Mouse (Mus musculus): ENCODE data around the gene Fam117a.

Gene Fam117a

DNA sequence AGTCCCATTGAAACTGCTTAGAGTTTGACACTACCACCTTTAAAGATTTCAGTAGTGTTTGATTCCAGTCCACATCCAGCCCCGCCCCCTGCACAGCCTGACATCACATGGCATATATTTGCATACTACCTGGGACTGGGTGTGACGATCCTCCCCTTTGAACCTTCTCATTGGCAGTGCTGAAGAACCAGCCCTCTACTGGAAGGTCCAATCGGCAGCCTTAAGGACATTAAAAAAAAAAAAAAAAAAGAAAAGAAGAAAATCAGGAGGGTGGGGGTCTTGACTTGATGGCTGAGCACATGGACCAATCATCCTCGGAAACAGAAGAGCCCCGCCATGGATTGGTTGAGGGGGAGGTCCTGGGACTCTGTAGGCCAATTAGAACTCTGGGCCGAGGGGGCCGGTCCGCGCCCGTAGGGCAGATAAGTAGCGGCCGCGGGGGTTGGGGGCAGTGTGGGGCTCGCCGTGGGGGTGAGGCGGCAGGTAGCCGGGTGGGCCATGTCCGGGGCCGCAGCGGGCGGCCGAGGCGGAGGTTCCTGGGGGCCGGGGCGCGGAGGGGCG lies at the start of gene Fam117a:
Gene Fam117a (plus strand): TSS at position 451 of the 561 bp plus-strand sequence.
- peak; percentile 96 for DNase-seq (ENCODE audit: low read depth)

DNA sequence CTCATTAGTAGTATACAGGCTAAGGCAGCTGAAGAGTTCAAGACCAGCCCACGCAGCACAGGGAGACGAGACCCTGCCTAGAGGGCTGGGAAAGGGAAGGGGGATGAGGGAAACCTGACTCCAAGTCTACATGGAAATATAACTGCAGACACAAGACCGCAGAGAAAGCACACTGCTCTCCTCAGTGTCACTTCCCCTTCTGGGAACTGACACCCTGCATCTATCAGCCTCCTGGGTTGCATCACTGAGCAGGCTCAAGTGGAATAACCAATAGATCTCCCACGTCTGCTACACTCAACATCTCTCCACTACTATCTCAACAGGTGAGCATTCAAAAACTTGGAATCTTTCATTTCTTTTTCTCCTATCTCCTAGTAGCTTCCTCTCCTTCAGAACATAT lies 44.8 kb upstream of the Fam117a start:
- no peak for DNase-seq (ENCODE audit: low read depth)

DNA sequence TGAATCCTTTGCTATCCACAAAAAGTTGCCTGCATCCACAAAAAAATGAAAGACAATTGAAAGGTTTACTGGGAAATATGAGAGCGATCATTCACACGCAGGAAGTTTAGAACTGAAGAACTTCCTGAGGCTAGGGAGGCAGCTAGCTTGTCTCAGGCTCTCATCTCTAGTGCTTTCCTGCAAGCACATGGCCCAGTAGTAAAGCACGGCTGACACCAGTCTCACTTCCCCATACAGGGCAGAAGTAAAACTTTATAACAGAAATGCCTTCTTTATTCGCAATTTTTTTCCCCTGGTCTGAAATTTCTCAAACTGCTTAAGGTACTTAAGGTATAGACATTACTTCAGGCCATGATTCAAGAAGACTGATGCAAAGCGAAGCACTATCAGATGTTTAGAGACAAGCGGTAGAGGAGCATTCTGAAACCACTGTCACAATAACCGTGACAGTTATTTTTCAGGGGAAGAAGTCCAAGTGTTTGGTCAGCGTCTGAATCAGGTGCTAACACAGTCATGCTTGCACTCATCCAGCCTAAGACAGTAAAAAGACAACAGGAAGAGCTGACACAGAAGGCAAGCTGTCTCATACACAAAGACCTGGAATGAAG lies 43.7 kb upstream of the Fam117a start:
- DNase-seq (ENCODE audit: low read depth): no peak

DNA sequence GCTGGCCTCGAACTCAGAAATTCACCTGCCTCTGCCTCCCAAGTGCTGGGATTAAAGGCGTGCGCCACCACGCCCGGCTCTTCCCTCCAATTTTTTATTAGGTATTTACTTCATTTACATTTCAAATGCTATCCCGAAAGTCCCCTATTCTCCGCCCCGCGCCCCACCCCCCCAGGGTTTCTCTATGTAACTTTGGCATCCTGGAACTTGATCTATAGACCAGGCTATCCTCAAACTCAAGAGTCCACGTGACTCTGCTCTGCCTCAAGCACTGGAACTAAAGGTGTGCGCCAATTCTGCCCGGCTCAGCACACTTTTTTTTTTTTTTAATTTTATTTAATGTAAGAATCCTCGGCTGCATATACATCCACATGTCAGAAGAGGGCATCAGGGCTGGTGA lies 41.1 kb upstream of the Fam117a start:
- no peak for DNase-seq (ENCODE audit: low read depth)

DNA sequence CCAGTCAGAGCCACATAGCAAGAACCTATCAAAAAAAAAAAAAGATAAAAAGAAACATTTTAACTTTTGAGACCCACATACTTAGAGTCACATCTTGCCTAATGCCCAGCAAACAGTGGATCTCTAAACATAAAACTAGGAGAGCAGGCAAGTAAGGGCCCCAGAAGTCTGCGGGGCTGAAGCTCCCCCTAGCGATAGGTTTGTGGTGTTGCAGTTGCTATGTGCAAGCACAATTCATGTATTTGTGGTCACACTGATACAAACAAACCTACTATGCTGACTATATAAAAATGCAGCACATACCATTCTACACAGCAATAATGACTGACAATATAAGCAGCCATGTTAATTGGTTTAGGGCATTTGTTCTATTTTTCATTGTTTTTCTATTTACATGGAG lies 38.7 kb upstream of the Fam117a start:
- DNase-seq (ENCODE audit: low read depth): peak; percentile 77

DNA sequence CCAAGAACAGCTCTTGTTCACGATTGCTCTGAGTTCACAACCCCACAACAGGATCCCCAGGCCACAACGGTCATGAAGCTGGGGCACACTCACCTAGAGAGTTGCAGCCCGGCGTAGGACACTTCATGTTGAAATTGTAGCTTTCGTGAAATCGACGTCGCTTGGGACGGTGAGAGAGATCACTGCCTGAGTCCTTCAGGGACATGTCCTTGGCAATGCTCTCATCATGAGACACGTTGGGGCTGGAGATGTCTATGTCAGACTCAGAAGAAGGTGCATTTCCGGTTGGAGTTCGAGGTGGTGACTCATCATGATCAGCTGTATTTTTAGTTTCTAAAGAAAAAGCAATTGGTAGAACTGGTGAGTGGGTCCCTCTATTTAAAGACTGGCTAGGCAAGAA lies 36.9 kb upstream of the Fam117a start:
- no peak for DNase-seq (ENCODE audit: low read depth)

DNA sequence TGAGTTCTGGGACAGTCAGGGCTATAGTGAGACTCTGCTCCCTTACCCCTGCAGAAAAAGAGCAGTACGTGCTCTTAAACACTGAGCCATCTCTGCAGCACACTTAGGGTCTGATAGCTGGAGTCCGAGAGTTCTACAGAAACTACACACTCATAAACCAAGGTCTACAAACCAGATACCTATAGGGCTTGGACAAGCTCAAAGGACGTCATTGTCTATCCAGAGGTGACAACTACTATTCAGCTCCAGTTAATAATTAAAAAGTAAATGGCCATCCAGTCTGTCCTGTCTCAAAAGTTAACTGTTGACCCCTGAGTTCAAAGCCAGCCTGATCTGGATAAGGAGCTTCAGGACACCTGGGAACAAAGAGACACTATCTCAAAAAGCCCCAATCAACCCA lies 35.0 kb upstream of the Fam117a start:
- DNase-seq (ENCODE audit: low read depth): no peak

DNA sequence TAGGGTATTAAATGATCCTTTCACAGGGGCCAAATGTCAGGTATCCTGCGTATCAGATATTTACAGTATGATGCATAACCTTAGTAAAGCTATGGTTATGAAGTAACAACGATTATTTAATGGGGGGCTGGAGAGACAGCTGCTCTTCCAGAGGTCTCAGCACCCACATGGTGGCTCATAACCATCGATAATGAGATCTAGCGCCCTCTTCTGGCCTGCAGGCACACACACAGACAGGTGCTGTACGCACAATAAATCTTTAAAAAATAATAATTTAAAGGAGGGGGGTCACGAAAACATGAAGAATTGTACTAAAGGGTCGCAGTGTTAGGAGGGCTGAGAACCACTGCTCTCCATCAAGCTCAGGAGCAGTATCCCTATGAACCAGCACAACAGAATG lies 31.2 kb upstream of the Fam117a start:
- peak; percentile 58 for DNase-seq (ENCODE audit: low read depth)

DNA sequence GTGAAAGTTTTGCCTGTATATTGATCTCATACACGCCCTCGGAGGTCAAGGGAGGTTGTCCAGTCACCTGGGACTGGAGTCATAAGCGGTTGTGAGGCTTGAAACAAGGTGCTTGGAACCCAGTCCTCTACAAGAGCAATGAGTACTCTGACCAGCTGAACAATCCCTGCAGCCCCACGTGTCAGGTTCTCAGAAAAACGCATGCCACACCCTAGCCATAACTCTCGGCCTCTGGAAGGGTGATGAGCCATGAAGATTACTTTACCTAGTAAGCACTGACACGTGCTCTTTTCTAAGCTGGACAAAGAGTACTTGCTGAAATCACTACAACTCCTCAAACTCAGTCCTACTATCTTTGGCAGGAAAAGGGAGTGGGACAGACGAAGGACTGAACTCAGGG lies 29.3 kb upstream of the Fam117a start:
- DNase-seq (ENCODE audit: low read depth): no peak

DNA sequence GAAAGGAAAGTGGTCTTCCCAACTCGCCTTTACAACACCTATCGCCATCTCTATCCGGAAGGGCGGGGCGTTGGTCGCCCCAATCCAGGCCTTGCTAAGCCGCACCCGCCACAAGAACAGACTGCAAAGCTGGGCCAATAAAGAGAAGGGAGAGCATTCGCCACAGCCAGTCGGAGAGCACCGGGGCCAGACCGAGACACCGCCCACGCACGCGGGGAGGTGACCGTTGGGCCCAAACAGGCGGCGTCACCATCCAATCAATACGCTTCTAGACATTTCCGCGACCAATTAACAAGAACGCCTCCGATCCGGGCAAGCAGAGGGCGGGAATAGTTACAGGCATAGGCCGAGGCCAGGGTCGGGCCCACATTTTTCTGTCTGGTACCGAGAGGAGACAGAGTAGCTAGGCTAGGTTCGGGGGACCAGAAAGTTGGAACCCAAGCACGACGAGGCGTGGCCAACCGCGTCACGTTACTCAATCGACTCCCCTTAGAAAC lies 27.3 kb upstream of the Fam117a start:
- DNase-seq (ENCODE audit: low read depth): peak; percentile 99

DNA sequence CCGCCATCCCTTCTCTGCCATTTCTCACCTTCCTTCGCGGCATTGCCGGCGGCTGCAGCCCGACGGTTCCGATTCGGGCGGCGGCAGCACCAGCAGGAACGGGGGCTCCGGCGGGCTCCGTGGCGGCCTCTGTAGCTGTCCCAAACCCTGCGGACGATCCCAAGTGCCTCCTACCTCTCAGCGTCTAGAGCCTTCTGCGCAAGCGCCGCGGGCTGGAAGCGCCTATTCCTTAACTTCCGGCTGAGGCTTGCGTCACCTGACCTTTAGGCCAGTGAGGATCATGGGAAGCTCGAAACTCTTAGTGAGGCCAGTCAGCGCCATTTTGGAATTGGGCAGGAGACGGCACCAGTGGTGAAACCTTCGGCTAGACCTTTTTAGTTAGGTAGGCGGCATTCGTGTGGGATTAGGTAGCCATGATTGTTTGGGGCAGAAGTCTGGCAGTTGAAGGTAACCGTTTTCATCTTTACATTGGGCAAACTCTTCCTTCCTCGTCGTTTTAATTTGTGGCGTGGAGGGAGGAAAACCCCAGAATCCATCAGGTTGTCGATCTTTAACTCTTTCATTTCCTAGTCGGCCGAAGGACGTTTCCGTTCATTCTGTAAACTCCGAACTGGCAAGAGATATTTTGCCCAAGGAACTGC lies 26.7 kb upstream of the Fam117a start, which contains the start of gene Kat7:
Gene Kat7 (minus strand): TSS at position 240 of the 641 bp plus-strand sequence.
- peak; percentile 99 for DNase-seq (ENCODE audit: low read depth)

DNA sequence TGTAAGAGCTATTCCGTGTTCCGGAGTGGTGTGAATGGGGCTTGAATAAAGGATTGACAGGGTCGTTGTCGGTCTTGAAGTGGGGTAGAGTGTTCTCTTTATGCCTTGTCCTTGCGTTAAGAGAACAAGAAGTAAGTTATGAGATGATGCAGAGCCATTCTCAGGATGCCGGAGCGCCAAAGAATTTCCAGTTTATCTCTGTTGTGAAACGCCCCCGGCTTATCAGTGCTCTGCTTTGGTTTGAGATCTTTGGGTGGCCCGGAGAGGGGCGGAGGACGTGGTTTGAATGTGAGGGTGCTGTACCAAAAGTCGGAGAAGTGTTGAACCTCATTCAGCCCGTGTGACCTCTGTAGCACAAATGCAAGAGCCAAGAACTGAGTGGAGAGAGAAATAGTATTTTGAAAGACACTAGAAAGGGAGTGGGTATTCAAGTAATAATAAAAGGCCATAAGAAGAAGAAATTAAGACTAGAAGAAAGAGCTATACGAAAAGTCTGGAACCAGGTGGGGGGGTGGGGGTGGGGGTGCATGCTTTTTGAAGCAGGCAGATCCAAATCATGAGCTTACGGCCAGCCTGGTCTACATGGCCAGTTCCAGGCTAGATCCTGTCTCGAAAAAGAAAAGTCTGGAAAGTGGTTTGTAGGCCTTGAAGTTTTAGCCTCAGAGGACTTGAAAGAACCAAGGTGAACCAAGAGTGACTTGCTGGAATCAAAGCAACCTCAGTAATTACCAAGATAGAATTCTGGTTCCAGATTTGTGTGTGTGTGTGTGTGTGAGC lies 26.0 kb upstream of the Fam117a start:
- no peak for DNase-seq (ENCODE audit: low read depth)

DNA sequence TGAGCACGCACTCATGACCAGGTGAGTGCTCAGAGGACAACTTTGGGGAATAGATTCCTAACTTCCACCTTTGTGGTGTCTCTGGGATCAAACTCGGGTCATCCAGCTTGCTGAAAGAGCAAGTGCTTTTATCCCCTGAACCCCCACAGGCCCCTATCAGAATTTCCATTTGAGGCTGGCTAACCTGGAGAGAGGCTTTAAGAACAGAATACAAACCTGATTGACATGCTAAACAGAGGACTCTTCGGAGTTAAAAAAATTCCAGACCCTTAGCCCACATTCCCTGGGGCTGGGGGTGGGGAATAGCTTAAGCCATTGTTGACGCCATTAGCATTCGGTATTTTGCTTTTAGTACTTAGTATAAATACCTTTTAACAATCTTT lies 25.4 kb upstream of the Fam117a start:
- DNase-seq (ENCODE audit: low read depth): no peak

DNA sequence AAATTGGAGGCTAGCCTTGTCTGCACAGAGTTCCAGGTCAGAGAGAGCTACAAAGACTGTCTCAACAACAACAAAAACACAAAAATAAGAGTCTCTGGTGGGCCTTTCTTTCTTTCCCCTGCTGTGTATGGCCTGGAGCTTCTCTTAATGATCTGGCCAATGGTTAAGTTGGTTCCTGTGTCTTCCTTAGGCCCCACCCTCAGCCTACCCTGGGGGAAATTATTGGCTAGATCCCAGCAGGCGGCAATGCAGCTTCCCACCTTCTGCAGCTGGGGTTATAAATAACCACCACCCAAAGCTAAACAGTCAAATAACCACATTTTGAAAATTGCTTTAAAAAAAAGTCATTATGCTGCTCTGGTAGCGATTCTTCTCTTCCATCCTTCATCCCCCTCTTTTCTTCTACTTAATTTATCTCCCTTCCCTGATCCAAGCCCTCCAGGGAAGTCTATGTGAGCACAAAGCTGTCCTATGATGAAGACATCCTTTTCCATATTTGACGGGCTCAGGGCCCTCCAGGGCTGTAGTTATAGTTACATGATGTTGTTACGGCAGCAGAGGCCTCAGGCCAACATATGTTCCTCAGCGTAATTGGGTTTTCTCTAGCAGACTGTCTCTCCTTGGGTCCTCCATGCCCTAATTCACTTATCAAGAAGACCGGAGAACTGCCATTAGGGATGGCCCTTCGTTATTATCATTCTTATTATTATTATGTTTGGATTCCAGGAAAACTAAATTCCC lies 21.4 kb upstream of the Fam117a start:
- DNase-seq (ENCODE audit: low read depth): no peak

DNA sequence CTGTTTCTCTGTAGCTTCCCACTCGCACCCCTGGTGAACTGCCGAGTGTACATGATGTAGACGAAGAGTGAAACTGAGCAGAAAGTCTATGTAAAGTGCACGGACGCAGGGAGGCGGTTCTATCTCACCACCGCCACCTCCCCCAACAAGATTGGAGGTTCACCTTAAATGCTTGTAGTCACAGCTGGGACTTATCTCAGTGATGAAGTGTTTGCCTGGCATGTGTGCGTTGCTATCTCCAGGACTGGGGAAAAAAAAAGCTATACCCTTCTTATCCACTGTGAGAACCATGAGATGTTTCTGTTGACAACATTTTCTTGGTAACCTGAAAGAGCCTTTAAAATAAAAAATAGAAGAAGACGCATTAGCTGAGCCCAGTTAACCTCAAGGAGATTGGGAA lies 18.7 kb upstream of the Fam117a start:
- no peak for DNase-seq (ENCODE audit: low read depth)

DNA sequence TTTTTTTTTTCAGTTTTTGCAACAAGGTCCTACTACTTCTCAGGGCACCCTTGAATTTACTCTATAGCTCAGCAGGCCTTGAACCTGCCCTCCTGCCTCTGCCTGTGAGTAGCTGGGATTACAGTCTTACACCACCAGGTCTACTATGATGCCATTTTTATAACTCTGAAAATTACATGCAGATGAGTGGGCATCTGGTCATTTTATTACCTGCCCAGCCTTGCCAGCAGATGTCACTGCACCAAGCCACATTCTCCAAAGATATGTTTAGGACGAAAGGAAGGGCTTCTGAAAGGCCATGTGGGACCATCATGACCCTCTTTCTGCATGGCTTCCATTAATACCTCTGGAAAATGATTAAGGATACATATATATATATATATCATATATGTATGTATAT lies 17.3 kb upstream of the Fam117a start:
- DNase-seq (ENCODE audit: low read depth): no peak

DNA sequence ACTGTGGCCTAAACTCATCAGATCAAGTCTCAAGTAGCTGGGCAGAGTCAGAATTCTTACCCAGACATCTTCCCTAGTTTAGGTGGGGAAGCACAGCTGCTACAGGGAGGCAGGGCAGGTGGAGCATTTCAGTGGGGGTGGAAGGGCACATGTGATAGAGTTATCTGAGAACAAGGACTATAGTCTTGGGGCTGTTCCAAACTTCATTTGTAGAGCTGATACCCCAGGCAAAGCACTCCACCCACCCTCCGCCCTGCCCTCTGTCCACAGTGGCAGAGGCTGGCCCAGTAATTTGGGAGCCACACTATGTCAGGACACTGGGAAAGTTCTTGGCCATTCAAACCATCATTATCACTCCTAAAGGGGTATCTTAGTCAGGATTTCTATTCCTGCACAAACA lies 16.8 kb upstream of the Fam117a start:
- DNase-seq (ENCODE audit: low read depth): no peak

DNA sequence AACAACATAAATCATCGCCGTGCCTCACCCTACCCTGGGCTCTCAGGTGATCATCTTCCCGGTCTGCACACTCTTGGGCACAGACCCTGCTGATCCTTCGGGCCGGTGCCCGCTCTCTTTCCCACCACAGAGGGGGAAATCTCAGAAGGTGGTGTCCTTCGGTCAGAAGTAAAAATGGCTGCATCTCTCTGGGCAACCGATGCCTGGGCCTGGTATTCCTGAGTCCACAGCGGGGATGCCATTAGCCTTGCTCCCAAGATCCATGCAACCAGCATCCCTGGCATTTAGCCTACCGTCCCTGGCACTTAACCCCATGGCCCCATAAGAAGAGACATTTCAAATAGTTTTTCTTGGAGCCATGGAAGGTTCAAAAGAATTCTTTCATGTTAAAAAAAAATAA lies 12.6 kb upstream of the Fam117a start:
- no peak for DNase-seq (ENCODE audit: low read depth)

DNA sequence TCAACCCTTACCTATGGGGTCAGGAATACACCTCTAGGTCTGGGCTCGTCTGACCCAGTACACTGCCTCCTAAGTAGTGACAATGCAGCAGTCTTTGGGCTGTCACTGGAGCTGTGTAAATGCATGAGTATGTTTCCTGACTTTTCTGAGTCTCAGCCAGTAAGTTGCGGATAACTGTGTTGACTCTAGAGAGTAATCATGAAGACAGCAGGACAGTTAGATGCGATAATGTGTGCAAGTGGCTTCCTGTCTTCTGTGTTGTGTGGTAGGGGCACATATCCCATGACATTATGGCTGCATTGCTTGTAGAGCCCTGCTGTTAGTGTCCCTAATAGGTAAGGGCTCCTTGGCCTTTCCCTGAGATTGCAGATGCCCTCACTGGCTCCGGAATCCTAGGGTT lies 11.0 kb upstream of the Fam117a start:
- DNase-seq (ENCODE audit: low read depth): no peak

DNA sequence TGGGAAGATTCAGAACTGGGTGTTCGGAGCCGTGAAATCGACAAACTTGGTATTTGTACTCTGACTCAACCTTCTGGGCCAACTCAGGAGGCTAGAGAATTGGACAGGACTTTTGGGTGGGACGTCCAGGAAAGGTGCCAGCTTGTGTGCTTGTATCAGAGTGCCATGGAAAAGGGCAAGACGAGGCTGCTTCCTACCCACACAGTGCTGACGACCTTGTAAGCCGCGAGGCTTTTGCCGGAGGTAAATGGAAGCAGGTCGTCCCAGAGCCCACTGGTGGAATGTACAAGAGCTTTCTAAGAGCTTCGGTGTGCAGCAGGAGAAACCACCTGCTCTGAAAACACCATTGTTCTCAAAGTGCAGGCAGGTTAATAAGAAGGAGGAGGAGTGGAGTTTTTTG lies 10.6 kb upstream of the Fam117a start:
- DNase-seq (ENCODE audit: low read depth): no peak

DNA sequence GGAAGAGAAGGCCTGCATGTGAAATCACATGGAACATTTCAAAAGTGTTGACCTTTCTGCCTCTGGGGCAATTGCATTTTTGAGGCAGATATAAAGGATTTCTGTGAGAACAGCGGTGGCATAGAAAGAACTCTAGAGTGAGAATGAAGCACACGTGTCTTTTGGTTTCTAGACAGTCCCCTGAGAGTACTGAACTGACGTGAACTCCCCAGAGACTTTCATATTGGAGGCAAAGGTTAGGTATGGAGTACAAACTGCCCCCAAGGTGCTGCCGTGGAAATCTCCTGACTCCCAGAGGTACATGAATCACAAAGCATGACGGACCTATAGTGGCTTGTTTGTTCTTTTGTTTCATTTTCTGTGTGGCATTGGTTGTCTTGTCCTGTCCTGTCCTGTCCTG lies 8.2 kb upstream of the Fam117a start:
- no peak for DNase-seq (ENCODE audit: low read depth)

DNA sequence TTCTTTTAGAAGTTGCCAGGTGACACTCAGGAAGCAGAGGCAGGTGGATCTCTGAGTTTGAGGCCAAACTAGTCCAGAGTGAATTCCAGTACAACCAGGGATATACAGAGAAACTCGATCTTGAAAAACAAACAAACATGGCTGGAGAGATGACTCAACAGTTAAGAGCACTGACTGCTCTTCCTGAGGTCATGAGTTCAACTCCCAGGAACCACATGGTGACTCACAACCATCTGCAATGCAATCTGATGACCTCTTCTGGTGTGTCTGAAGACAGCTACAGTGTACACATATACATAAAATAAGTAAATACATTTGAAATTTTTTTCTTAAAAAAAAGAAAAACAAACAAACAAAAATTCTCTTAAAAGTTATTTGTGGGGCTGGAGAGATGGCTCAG lies 6.2 kb upstream of the Fam117a start:
- DNase-seq (ENCODE audit: low read depth): no peak

Measured in induced T-regulatory cell, adult 2 months (primary cell).